Mouse (Mus musculus): ENCODE results near the gene Mindy4b-ps. TPM values are rescaled to one million over a fixed set of nuclear protein-coding genes. Genes with fewer than 3 reads are reported as not detected.
"Not testable (repeated sequence)": the region's sequence is repeated elsewhere in the genome, so short reads cannot be mapped to it uniquely, and the experiment has no call there.

The Mindy4b-ps gene
- not detected for total RNA-seq (2021)
- long read RNA-seq, experiment 1 = 0 reads
- long read RNA-seq, experiment 2 = 0 reads

DNA sequence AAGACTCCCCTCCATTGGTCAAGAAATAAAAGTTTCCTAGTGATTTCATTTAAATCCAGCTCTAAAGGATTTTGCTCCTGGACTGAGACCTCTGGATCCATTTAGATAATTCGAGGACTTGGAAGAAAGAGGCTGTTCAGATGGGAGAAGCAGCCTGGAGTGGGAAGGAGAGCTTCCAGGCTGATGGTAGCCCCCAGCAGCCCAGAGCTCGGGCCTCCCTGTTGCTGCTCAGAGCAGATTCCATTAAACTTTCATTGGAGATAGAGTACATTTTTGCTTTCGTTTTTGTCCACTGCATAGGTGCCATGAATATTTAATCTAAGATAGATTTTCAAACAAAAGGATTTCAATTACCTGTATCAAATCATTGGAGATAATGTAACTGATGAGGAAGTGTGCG lies at the start of gene Mindy4b-ps:
Gene Mindy4b-ps, minus strand, starts transcription at position 101 of the 400 bp plus-strand sequence.
- intact Hi-C loops (cut with DNase I) = no loop called here
- DNase-seq = no peak

DNA sequence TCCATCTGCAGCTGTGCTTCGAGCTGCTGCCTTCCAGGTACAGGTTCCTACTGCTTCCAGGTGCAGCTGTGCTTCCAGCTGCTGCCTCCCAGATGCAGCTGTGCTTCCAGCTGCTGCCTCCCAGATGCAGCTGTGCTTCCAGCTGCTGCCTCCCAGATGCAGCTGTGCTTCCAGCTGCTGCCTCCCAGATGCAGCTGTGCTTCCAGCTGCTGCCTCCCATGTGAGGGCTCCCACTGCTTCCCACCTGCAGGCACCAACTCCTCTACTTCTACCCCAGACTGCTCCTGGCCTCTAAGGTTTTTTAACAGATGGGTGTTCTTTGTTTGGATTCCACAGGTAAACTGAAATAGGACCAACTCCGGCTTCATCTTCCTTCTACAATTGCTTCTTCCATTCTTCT lies 49.8 kb upstream of the Mindy4b-ps start:
- intact Hi-C loops (cut with DNase I); DNase-seq: not testable (repeated sequence)

DNA sequence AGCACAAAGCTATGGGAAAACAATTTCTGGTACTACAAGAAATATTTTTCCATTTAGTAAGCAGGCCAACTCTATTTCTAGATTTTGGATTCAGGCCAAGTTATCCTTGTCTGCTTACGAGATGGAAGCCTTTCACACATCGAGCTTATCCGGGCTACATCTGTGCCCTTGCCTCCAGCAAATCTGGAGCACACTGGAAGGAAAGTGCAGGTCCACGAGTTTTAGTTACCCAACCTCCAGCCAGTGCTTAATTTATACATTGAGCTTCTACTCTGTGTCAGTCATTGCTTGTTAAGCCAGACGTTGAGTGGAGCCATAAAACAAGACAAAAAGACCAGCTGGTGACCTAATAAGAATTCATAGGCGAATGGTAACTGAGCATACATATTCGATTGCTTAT lies 43.6 kb upstream of the Mindy4b-ps start:
- intact Hi-C loops (cut with DNase I) = no loop called here
- no peak for DNase-seq

DNA sequence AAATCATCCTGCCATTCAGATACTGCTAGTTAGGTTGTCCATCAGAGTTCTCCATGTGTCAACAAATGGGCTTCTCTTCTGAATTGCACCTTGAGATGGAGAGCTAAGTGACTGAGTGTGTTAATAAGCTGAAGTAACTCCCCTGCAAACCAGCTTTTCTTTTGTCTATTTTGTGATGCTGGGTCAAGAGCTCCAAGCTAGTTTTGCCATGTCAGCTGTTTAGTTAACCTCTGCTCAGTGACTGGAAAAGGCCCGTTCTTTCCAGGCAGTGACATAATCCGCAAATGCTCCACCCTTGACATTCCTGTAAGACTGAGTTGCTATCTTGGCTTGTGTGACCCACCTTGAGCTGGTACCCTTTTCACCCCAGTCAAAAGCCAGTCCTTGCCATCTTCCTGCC lies 40.9 kb upstream of the Mindy4b-ps start:
- intact Hi-C loops (cut with DNase I) = no loop called here

DNA sequence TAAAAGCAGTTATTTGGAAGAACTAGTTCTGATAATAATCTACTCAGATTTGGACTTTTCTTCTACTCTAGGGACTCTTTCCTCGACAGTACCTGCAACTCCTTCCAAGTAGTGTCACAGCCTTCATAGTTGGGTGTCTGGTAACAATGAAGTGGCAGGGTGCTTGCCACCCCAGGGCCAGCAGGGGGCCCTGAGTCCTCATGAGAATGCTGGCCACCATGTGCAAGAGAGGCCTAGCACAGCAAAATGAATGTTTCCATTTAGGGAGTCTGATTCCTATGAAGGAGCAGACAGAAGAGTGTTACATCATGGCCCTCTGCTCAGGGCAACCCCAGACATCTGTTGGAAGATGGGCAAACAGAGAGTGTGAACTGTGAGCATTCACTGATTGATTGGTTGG lies 21.3 kb upstream of the Mindy4b-ps start:
- intact Hi-C loops (cut with DNase I) = no loop called here
- DNase-seq = no peak

More for the DNA sequence above, 40.9 kb upstream of the Mindy4b-ps start:
- DNase-seq = no peak

DNA sequence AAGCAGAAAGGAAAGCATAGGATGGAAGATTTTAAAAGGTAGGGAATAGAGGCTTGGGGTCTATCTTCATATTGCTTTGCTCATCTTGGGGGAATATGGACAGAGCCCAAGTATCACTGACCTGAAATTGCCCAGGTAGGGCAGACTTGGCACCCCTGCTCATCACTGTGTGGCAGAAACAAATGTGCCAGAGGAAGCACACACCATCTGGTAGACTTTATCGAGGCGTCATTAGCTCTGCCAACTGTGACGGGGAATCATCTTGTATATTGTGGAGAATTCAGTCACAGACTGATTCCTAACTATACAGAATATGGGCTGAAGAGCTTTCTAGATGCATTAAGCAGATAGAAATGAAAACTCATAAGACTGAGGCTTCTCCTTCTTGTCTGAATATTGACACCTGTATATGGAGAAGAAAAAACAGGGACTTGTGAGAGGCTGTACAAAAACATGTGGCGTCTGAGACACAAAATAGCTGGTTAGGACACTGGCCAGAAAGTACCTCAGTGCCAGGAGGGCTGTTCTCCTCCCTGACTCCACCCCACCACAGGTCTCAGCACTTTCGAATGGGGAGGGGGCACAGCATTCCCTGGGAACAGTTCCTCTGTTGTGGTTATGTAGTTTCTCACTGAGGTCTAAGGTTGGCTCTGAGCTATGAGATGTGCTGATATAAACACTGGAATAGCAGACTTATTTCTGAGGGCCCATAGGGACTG lies 11.5 kb upstream of the Mindy4b-ps start:
- intact Hi-C loops (cut with DNase I) = no loop called here

DNA sequence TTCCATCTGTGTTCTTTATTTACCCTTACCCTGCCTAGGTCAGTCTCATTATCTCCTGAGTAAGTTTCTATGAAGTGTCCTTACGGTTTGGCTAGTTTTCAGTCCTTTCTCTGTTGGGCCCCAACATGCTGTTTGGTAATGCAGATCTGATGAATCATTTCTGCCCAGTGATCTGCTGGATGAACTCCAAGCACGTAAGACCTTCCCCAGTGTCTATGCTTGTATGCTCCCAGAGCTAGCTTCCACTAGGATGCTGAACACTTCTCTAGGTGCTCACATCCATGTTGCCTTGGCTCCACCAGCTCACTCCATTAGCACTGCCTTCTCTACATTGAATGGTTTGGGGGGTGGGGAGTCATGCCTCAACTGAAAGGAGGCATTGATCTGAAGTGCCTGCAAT lies 10.8 kb upstream of the Mindy4b-ps start:
- intact Hi-C loops (cut with DNase I) = no loop called here
- DNase-seq = no peak

More for the DNA sequence above, 11.5 kb upstream of the Mindy4b-ps start:
- DNase-seq = no peak

DNA sequence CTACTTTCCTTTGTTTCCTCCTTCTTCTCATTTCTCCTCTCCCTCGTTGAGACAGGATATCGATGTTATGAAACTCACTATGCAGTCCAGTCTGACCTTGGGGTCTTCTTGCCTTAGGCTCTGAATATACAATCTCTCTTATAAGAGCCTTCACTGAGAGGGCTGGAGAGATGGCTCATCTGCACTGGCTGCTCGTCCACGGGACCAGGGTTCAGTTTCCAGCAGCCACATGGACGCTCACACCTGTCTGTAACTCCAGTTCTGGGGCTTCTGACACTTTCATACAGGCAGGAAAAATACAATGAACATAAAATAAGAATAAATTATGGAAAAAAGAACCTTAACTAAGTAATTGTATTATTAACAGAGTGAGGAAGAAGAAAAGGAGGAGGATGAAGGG lies 9.5 kb upstream of the Mindy4b-ps start:
- intact Hi-C loops (cut with DNase I) = no loop called here
- DNase-seq = no peak

DNA sequence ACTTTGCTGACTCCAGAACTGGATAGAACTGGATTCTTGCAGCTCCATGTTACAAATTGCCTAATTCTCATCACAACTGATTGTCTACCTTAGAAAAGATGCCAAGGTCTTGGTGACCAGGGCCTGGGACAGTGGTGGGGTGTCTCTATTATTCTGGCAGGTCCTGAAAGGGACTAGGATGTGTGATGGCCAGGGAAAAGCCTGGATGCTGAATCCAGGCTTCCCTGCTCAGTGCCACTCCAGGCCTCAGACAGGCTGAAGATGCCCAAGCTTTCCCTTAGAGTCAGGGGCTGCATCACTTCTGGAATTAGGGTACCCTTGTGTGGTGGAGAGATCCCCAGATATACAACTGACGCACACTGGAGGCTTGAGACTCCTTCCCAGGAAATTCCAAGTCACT lies 7.8 kb upstream of the Mindy4b-ps start:
- DNase-seq = no peak
- intact Hi-C loops (cut with DNase I) = no loop called here

DNA sequence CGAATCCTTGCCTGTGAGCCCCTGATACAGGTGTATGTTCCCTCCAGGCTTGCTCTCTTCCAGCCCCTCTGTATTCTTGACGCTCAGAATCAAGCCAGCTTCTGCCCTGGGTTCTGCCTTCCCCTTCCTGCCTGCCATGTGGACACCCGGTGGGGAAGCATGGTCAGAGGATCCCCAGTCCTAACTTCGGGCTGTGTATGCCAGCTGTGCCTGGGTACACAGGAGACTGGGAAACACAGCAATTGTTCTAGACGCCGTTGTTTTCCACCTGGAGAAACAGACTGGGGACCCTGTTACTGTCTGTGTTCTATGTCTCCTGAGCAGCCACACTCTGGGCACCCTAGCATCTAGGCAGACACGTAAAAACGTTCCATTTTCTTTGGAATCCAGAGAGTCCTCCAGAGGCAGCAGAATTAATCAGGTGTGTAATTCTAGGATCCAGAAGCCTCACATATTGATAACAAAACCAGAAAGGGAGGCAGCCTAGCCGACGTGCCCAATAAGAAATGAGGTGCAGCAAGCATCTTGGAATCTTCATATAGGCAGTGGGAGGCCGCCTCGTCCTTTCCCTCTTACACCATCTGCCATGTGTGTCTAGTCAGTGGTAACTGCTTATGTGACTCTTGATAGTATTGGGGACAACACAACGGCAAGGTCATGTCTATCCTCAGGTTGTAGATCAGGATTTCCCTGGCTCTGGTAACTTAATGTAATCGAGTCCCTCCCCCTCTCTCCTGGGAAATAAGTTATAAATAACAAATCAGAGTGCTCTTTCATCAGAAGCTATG lies 6.4 kb upstream of the Mindy4b-ps start:
- intact Hi-C loops (cut with DNase I) = no loop called here
- no peak for DNase-seq

DNA sequence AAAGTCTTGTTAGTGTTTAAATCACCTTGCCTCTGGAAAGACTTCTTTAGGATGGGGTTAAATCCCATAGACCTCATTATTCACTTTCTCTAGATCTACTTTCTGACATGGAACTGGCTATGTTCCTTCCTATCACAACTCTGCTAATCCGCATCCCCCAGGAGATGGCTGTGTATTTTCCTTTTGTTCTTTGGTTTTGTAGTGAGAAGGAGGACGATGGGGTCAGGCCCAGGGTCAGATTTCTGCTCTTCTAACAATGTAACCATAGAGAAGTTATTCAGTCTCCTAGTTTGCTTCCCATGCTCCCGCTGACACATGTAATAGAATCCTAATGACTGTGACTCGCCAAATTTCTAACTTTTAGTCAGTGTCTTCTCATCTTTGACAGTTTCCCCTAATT lies 4.2 kb upstream of the Mindy4b-ps start:
- intact Hi-C loops (cut with DNase I) = no loop called here
- no peak for DNase-seq

DNA sequence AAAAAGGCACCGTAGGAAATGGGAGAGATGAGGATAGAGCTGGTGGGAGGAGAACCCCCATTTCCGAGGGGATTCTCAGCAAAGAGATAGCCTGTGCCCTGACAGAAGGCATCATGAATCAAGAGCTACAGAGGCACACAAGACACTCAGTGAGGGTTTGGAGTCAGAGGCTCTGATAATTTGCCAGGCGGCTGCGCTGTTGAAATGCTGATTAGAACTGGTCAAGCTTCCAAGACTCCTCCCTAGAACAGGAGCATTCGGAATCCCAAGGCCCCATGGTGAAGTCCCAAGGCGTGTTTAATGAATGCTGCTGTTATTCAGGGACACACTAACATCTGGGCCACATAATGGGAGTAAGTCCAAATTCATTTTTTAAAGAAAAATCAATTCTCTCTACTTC lies 4.8 kb downstream of the Mindy4b-ps start:
- DNase-seq = peak in 1 of 2 experiments; percentile 9
- intact Hi-C loops (cut with DNase I) = no loop called here

DNA sequence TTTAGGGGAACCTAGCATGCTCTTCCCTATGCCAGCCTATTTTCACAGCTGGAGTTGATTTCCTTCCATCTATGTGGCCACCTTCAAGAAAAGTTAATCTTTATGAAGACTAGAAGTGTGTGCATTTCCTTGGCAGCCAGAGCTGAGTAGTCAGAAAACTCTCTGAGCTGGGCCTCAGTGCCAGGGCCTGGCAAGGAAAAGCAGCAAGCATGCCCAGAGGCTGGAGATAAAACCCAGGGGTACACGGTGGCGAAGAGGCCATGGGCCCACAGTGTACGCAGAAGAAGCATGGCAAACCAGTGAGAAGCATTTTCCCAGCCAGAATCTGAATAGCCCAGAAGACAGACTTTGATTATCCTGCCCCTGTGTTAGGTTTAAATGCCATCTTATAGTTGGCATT lies 7.9 kb downstream of the Mindy4b-ps start:
- DNase-seq = no peak
- intact Hi-C loops (cut with DNase I) = no loop called here

DNA sequence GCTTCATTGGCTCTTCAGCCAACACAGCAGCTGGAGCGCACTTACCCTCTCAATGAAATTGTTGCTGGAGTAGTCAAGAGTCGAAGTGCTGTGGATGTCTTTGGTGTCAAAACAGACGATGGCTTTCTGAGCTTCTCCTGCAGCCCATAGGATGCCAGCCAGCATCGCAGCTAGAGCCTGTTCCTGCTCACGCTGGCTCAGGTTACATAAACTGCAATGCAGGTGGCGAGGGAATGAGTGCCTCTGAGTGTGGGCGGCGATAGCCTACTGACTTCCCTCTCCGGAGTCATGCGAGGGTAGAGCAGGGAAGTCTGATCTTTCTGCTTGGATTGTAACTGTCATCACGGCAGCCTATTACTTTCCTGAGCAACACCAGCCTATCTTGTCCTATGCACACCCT lies 11.8 kb downstream of the Mindy4b-ps start:
- DNase-seq = no peak
- intact Hi-C loops (cut with DNase I) = no loop called here

DNA sequence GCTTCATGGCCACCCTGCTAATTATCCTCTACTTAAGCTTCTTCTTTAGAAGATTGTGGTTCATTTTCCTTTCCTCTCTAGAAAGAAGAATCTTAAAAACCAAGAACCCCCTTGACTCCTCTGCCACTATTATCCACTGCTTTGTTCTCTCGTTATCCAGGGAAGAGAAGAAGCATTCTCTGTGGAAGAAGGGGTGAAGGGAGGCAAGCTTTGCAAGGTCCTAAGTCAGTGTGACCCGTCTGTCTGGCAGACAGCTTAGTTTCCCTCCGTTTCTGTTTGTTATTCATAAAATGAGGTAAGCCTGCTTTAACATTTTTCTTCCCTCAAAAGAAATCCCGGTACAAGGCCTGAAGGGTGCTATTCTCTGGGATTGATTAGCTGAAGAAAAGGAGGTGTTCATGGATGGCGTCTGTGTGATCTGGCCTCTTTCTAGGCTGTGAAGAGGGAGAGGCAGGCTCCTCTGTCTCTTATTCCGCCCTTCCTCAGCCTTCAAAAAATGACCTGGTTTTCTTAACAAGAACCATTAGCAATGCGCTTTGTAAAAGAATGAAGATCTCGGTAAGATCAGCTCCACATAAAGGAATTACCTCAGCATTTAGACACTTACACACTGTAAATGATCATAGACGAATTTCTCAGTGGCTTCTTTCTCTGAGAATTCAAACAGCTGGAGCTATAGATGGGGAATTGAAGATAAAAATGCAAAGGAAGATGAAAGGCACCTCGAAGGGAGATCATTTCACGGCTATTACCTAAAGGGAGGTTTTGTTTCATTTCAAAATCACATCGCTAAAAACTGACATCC lies 12.8 kb downstream of the Mindy4b-ps start:
- intact Hi-C loops (cut with DNase I) = no loop called here
- DNase-seq = no peak

DNA sequence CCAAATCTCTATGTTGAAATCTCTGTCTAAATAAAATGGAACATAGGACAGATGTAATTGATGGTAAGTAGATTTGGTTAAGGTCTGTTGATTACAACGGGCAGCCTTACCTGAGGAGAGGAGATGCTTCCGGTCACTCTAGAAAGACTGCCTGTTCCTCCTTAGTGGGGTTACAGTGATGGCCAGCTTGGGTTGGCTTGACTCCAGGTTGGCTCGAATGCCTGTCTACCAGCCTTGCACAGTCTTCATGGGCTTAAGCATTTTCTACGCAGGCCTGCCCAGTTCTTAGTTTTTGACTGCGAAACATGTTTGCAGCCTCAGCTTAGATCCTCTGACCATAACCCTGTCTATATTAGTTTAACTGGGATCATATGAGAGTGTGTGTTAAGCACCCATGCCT lies 13.5 kb downstream of the Mindy4b-ps start:
- intact Hi-C loops (cut with DNase I) = no loop called here
- DNase-seq = no peak

DNA sequence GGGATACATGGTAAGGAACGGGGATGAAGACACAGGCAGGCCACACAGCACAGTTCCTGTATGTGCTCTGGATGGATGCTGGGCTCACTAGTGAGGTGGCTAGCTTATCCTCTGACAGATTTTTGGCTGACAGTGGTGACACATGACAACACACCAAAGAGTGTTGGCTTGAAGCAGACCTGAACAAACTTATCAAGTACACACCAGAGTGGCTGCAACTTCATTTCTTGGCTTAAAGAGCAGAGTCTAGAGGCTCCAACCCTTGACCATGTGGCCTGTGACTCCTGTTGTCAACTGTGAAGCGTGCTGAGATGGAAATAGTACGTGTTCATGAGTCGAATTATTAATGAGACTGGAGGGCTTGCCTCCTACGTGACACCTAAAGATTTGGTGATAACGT lies 17.4 kb downstream of the Mindy4b-ps start:
- DNase-seq = no peak
- intact Hi-C loops (cut with DNase I) = no loop called here

DNA sequence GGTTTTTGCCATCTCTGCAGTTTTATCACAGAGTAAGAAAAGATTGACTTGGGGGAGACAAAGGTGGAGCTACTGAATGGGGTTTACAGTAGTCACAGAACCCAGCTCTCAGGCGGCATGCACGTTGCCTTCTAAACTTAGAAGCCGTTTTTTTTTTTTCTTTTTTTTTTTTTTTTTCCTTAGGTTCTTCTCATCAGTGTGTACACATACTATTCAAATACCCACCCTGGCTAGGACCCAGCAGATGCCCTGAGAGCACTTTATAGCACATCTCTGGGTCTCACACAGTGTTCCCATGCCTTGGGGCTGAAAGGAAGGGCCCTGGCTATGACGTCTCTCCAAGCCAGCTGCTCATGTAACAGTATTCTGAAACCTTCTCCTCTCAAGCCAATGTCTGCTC lies 23.4 kb downstream of the Mindy4b-ps start:
- DNase-seq = no peak
- intact Hi-C loops (cut with DNase I) = no loop called here

DNA sequence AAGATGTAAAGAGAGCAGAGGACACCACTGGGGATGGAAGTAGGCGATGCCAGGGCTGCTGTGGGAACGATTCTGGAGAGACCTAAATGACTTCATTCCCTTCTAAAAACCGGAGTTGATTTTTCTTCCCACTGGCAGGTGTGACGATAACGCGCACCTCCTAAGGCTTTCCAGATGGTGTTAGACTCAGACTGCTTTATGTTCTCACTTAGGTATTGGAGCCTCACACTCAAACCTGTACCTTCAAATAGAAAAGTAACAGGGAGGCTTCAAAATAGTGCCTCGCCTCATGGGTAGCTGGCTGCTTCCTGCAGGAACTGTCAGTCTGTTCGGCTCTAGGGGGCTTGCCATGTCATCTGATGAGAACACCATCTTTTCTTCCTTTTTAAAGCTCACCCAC lies 23.9 kb downstream of the Mindy4b-ps start:
- intact Hi-C loops (cut with DNase I) = no loop called here
- no peak for DNase-seq

DNA sequence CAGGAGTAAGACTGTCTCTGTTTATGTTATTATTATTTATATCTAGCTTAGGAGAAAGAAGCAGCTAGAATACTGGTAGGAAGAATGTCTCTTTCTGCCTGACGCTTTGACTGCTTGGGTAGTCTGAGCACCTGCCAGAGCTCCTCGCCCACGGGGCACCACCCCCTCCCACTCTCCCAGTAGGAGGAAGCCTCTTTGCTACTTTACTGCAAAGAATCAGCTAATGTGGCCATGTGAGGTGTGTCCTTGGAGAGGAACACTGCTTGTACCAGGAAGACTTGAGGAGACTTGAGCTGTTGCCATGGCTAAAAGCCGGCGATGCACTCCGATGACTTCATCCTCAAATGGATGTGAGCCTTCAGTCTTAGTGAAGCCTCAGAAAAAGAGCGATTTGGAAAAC lies 32.6 kb downstream of the Mindy4b-ps start:
- intact Hi-C loops (cut with DNase I) = loop anchor here (5.0 to 10.0 kb wide), 2 partner anchors 277 to 375 kb away; partner anchors contain the start of gene Tsc22d2
- no peak for DNase-seq

DNA sequence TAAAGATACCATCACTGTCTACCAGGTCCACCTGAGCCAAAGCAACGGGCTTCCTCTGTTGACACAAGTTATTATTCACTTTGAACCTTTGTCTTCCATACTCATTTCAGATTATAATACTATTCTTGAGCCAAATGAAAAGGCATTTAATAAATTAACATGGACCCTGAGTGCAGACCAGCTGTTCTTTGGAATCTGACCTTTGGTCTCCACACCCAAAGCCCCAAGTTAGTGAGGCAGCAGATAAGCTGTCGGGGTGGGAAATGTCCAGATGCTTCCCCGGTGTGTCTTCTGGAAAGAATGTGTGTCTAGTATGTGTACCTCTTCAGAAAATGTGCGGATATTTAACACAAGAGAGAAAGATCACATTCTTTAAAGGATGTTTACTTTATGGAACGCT lies 33.1 kb downstream of the Mindy4b-ps start:
- intact Hi-C loops (cut with DNase I) = loop anchor here (5.0 to 10.0 kb wide), 2 partner anchors 277 to 374 kb away; partner anchors contain the start of gene Tsc22d2
- DNase-seq = no peak
